Mouse (Mus musculus) testis, adult 2 months (tissue): Measurements from ENCODE around the gene Cst13.

Experiments
- CTCF ChIP-seq: fragments of 200-500 bp; IDR thresholded peaks from 2 replicates; pipeline ENCODE4 v1.5.1; 2012; ENCODE audit warnings: low read depth, mild to moderate bottlenecking, inconsistent platforms, low read length, moderate library complexity; ENCODE audit not compliant: control insufficient read depth, insufficient read depth, insufficient replicate concordance
- POLR2A ChIP-seq: fragments of 200-500 bp; IDR thresholded peaks from 2 replicates; pipeline ENCODE4 v1.6.1; 2012; ENCODE audit warnings: low read depth, mild to moderate bottlenecking, inconsistent platforms, low read length, moderate library complexity; ENCODE audit not compliant: control insufficient read depth

- TF ChIP-seq POLR2A (no peak), CTCF (no peak)
Observed at GRCm38 (mm10) chr2:148781709-148782108, 38.2 kb upstream of the Cst13 start, which contains the start of gene 8030411F24Rik.
